Mouse (Mus musculus): ENCODE measurements at regions not wholly inside any gene's neighbourhood (a gene's known extent, or its start where the extent isn't known, plus 50 kb on each side); places are given as distances from the start of the nearest gene placed in this dataset.

GRCm38 (mm10) chr2:46678366-46678765 is 1561.2 kb upstream of the Zeb2 start:
- Histone ChIP-seq H3K4me1 (replicated peaks) (no peaks in the 10 kb centered on the region), H3K4me3 (replicated peaks) (no peak overlapping the region), H3K36me3 (replicated peaks) (no peaks in the 10 kb centered on the region), H3K9me3 (replicated peaks) (no peaks in the 10 kb centered on the region), H3K9ac (no peak overlapping the region), H3K4me2 (no peak overlapping the region), H3K27me3 (no peaks in the 10 kb centered on the region), H3K27ac (replicated peaks) (no peak overlapping the region)
- WGBS (ENCODE audit: insufficient replicate concordance): 33% methylated on average over 2 of the region's 2 CpGs
- no peak for ATAC-seq (ENCODE audit: insufficient read depth)

DNA sequence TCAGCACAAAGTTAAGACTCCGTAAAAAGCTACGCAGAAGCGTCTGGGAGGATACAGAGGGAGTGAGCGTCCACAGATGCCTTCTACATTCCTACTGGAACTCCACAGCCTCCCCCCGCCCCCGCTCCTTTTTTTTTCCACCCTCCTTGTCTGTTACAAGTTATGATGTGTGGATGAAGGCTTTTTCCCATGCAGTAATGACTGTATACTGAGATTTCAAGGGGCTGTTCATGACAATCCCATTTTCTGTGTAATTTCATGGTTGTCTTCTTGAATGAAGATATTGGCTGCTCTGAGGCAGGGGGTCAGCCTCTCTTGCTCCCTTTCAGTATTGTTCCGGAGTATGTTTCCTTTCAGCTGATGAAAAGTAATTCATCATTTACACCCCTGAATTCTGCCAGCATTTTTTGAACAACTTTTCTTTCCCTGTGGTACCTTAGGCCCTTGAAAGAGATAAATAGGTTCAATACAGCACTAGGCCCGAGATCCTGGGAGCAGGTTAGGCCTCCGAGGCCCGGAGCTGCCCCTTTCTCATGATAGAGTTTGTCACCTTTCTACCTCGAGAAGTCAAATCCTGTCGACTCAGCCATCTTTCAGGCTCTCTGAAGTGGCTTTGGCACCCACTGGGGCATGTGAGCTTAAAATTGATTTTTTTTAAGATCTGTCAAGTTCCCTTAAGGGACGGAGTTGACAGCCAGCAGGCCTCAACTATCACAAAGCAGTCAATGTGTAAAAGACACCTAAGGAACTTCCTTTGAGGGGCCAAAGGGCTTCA is 1552.5 kb upstream of the Zeb2 start:
- ATAC-seq (ENCODE audit: insufficient read depth): no peak
- WGBS (ENCODE audit: insufficient replicate concordance): 64% methylated on average over 13 of the region's 13 CpGs
- Histone ChIP-seq H3K9ac (no peak overlapping the region), H3K4me2 (no peak overlapping the region), H3K4me3 (replicated peaks) (no peak overlapping the region), H3K9me3 (replicated peaks) (no peaks in the 10 kb centered on the region), H3K27ac (replicated peaks) (no peak overlapping the region), H3K4me1 (replicated peaks) (no peaks in the 10 kb centered on the region), H3K27me3 (no peaks in the 10 kb centered on the region), H3K36me3 (replicated peaks) (no peaks in the 10 kb centered on the region)

DNA sequence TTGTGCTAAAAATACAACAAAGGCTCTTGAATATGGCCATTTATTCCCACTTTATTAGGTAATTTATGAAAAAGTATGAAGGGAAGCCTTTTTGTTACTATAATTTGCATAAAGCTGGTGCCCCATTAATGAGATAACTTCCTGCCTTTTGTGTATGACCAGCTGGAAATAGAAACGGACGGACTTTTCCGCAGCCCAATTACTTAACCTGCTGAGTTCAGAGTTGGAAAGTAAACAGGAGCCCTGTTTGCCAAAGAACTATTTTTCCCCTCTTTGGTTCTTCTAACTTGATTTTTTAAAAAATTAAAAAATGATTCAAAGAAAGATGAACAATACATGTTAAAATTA is 1549.8 kb upstream of the Zeb2 start:
- WGBS (ENCODE audit: insufficient replicate concordance): 77% methylated on average over 3 of the region's 3 CpGs
- no peaks in the 10 kb centered on the region for H3K36me3 ChIP-seq (replicated peaks)
- ATAC-seq (ENCODE audit: insufficient read depth): no peak
- H3K4me3 ChIP-seq (replicated peaks): no peak overlapping the region
- no peaks in the 10 kb centered on the region for H3K9me3 ChIP-seq (replicated peaks)
- H3K9ac ChIP-seq: no peak overlapping the region
- no peak overlapping the region for H3K27ac ChIP-seq (replicated peaks)
- no peaks in the 10 kb centered on the region for H3K27me3 ChIP-seq
- no peak overlapping the region for H3K4me2 ChIP-seq
- H3K4me1 ChIP-seq (replicated peaks): no peaks in the 10 kb centered on the region

DNA sequence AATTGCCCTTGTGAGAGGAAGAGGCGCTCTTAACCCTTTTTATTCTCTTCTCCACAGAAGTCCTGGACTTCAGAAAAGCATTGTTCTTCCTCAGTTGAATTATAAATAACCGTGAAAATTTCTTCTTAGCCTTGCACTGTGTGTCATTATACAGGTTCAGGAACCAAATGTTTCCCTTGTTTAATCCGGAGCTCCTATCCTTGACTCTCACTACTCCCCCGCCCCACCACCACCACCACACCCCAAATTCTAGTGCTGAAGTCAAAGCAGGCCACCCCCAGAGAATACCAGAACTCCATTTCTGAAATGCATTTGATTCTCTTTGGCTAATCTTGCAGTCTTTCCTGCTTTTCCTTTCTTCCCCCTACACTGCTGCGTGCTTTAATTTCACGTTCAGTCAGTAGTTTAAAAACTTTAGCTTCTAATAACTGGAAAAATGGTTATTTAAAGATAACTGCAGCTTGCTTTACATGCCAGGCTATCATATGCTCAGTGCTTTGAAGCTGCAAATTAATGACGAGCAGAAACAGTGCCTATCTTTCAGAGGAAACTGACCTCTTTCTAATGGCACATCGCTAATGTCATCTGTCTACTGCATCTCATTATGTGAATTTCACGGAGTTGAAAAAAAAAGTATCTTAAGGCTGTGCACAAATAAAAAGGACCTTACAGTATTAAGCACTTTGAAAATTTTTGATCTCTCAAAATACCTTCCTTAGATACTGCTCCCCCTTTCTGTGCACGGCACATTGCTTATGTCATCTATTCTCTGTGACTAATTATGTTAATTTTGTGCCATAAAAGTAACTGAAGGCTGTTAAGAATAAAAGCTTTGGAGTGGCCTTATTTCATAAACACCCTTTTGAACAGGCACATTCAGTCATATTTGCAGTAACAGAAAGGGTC is 1549.1 kb upstream of the Zeb2 start:
- Histone ChIP-seq H3K4me2 (no peak overlapping the region), H3K36me3 (replicated peaks) (no peaks in the 10 kb centered on the region), H3K27ac (replicated peaks) (no peak overlapping the region), H3K4me3 (replicated peaks) (no peak overlapping the region), H3K9me3 (replicated peaks) (no peaks in the 10 kb centered on the region), H3K4me1 (replicated peaks) (no peaks in the 10 kb centered on the region), H3K27me3 (no peaks in the 10 kb centered on the region), H3K9ac (no peak overlapping the region)
- ATAC-seq (ENCODE audit: insufficient read depth): no peak
- 64% methylated on average over 10 of the region's 10 CpGs for WGBS (ENCODE audit: insufficient replicate concordance)

DNA sequence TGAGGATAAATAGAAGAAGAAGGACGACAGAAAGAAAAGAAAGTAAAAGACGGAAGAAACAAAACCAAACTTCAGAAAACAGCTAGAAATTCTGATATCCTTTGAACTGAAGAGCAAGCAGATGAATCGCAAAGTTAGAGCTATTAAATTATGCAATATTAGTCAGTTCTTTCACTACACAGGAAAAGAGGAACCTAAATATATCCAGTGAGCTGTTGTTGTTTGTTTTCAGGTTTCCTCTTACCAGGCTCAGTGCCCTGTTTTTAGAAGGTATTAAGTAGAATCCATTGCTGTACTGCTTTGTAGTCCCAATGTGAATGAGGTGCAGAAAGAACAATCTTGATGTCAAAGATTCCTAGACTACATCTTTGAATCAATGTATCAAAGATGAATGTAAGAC is 1544.7 kb upstream of the Zeb2 start:
- Histone ChIP-seq H3K9me3 (replicated peaks) (no peaks in the 10 kb centered on the region), H3K9ac (no peak overlapping the region), H3K4me1 (replicated peaks) (no peaks in the 10 kb centered on the region), H3K27me3 (no peaks in the 10 kb centered on the region), H3K4me2 (no peak overlapping the region), H3K36me3 (replicated peaks) (no peaks in the 10 kb centered on the region), H3K27ac (replicated peaks) (no peak overlapping the region), H3K4me3 (replicated peaks) (no peak overlapping the region)
- WGBS (ENCODE audit: insufficient replicate concordance): 53% methylated on average over 3 of the region's 3 CpGs
- no peak for ATAC-seq (ENCODE audit: insufficient read depth)

DNA sequence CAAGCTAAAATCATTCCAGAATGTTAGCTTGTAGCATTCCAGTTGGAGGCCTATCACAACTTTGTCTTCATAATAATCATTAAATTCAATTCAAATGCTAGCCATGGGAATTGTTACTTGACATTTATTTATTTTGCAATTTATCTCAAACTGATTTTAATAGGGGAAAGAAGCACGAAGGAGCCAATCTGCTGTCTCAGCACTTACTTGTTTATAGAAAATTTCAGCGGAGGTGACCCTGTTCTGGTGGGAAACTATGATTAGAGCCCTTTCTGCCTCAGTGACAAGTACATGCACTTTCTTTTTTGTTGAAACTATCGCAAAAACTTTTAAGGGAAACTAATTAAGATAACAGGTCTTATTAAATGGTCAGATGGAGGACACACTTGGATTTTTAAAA is 1543.4 kb upstream of the Zeb2 start:
- Histone ChIP-seq H3K36me3 (replicated peaks) (no peaks in the 10 kb centered on the region), H3K4me3 (replicated peaks) (no peak overlapping the region), H3K9ac (no peak overlapping the region), H3K27ac (replicated peaks) (no peak overlapping the region), H3K4me1 (replicated peaks) (no peaks in the 10 kb centered on the region), H3K9me3 (replicated peaks) (no peaks in the 10 kb centered on the region), H3K4me2 (no peak overlapping the region), H3K27me3 (no peaks in the 10 kb centered on the region)
- 52% methylated on average over 3 of the region's 3 CpGs for WGBS (ENCODE audit: insufficient replicate concordance)
- ATAC-seq (ENCODE audit: insufficient read depth): no peak

DNA sequence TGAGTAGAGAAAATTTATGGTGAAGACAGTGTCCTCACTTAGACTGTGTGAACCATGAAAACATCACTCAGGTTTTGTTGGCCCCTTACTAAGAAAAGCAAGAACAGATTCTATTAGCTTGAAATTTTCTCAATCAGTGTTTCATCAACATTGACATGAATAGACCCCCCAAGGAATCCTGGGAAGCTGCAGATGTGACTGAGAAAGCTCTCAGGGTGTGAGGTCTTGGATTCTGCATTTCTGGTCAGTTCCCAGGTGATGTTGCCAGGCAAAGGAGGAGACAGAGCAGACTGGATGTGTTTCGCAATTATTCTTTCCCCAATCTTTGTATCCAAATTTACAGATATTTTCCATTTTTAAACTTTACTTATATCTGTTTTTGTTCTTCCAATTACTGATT is 1538.1 kb upstream of the Zeb2 start:
- no peaks in the 10 kb centered on the region for H3K4me1 ChIP-seq (replicated peaks)
- no peak for ATAC-seq (ENCODE audit: insufficient read depth)
- no peak overlapping the region for H3K9ac ChIP-seq
- no peaks in the 10 kb centered on the region for H3K36me3 ChIP-seq (replicated peaks)
- WGBS (ENCODE audit: insufficient replicate concordance): 55% methylated on average over 1 of the region's 1 CpGs
- H3K27ac ChIP-seq (replicated peaks): no peak overlapping the region
- no peak overlapping the region for H3K4me3 ChIP-seq (replicated peaks)
- no peaks in the 10 kb centered on the region for H3K27me3 ChIP-seq
- no peaks in the 10 kb centered on the region for H3K9me3 ChIP-seq (replicated peaks)
- H3K4me2 ChIP-seq: no peak overlapping the region

GRCm38 (mm10) chr2:46652616-46653015 is 1535.4 kb upstream of the Zeb2 start:
- no peak for ATAC-seq (ENCODE audit: insufficient read depth)
- no peak overlapping the region for H3K4me2 ChIP-seq
- no peaks in the 10 kb centered on the region for H3K27me3 ChIP-seq
- no peaks in the 10 kb centered on the region for H3K36me3 ChIP-seq (replicated peaks)
- no peak overlapping the region for H3K27ac ChIP-seq (replicated peaks)
- no peaks in the 10 kb centered on the region for H3K4me1 ChIP-seq (replicated peaks)
- H3K9me3 ChIP-seq (replicated peaks): no peaks in the 10 kb centered on the region
- no peak overlapping the region for H3K9ac ChIP-seq
- no peak overlapping the region for H3K4me3 ChIP-seq (replicated peaks)
- WGBS (ENCODE audit: insufficient replicate concordance): 51% methylated on average over 1 of the region's 1 CpGs

DNA sequence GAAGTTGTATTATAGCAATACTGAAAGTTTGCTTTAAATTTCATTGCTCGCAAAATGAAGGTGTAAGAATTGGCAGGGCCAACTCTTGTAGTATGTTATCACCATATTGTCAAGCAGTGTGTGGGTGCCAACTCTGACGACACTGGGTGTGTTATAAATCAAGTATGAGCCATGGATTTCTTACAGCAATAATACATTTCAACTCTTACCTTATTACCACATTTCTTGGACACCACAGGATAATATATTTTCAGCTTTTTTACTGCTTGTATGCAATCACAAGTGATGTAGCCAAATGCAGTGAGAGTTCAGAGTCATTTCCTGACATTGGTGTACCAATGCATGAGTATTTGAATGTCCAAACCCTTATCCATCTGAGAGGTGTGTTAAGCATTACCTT is 1529.2 kb upstream of the Zeb2 start:
- Histone ChIP-seq H3K36me3 (replicated peaks) (no peaks in the 10 kb centered on the region), H3K4me1 (replicated peaks) (no peaks in the 10 kb centered on the region), H3K4me2 (no peak overlapping the region), H3K27me3 (no peaks in the 10 kb centered on the region), H3K9me3 (replicated peaks) (no peaks in the 10 kb centered on the region), H3K9ac (no peak overlapping the region), H3K4me3 (replicated peaks) (no peak overlapping the region), H3K27ac (replicated peaks) (no peak overlapping the region)
- ATAC-seq (ENCODE audit: insufficient read depth): no peak
- WGBS (ENCODE audit: insufficient replicate concordance): 48% methylated on average over 2 of the region's 2 CpGs

- Histone ChIP-seq H3K4me1 (replicated peaks) (no peaks in the 10 kb centered on the region), H3K27me3 (no peaks in the 10 kb centered on the region), H3K27ac (replicated peaks) (no peak overlapping the region), H3K4me2 (no peak overlapping the region), H3K36me3 (replicated peaks) (no peaks in the 10 kb centered on the region), H3K4me3 (replicated peaks) (no peak overlapping the region), H3K9ac (no peak overlapping the region), H3K9me3 (replicated peaks) (no peaks in the 10 kb centered on the region)
- ATAC-seq (ENCODE audit: insufficient read depth): no peak
- WGBS (ENCODE audit: insufficient replicate concordance): 56% methylated on average over 2 of the region's 2 CpGs
These were observed 1492.0 kb upstream of the Zeb2 start for GRCm38 (mm10) chr2:46609217-46609616.

- no peaks in the 10 kb centered on the region for H3K27me3 ChIP-seq
- H3K9ac ChIP-seq: no peak overlapping the region
- no peak overlapping the region for H3K4me3 ChIP-seq (replicated peaks)
- no peaks in the 10 kb centered on the region for H3K9me3 ChIP-seq (replicated peaks)
- H3K4me2 ChIP-seq: no peak overlapping the region
- H3K36me3 ChIP-seq (replicated peaks): no peaks in the 10 kb centered on the region
- 62% methylated on average over 2 of the region's 2 CpGs for WGBS (ENCODE audit: insufficient replicate concordance)
- no peaks in the 10 kb centered on the region for H3K4me1 ChIP-seq (replicated peaks)
- H3K27ac ChIP-seq (replicated peaks): no peak overlapping the region
- ATAC-seq (ENCODE audit: insufficient read depth): no peak
These were observed 1464.6 kb upstream of the Zeb2 start for GRCm38 (mm10) chr2:46581773-46582172.

Measured in liver, embryonic 15.5 days (tissue).